Mouse (Mus musculus): ENCODE results near the gene Lap3. TPM values are rescaled to one million over a fixed set of nuclear protein-coding genes. Genes with fewer than 3 reads are reported as not detected.
A peak's percentile ranks its signal among the peaks of the same experiment; 100 is the strongest.

Lap3 gene
- polyA plus RNA-seq, 1 experiment from 2014 or later = 118 TPM

DNA sequence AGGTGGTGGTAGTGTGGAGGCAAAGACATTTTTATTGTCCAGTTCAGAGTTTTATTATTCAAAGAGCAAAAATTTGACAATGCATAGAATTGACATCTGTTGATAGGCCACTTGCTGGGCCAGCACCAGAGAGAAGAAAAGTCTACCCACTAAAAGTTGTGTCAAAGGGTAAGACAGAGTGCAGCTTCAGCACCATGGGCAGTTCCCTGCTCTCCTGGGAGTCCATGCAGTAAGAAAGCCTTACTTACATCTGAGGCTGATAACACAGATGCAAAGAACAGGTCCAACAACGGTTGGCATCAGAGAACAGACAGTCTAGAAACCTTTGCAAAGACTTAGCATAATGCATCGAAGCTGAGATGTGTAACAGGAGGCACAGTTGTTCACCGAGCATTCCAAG lies 36.5 kb downstream of the Lap3 start:
- no peak overlapping the region for H3K4me3 ChIP-seq (replicated peaks)
- WGBS = 89% methylated on average over 3 of the region's 3 CpGs

DNA sequence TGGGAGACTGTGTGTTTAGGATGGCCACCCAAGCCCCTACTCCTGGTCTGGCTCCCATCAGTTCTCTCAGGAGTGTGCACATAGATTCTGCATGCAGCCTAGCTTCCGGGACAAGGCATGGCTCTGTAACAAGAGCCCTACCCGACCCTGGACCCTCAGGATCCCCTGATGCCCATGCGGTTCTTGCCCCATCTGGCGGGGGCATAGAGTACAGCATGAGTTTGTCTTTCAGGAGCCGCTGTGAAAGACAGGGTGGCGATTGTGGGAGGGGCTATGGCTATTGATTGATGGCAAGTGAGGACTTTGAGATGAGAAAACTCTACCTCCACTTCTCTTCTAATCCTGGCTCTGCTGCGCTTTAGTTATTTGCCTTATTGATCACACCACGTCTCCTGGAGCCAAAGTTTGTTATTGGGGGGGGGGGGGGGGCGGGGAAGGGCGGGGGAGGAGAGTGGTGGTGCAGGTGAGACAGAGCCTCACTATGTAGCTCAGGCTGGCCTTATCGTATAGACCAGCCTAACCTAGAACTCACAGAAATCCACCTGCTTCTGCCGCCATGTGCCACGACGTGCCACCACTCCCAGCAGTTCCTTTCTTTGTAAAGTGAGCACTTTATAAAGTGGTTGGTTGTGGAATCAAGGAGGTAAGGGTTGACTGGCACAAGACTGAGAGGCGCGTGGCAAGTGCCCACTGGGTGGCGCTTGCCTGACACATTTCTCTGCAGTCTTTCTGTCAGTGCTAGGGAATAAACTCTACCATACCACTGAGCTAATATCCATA lies 41.3 kb downstream of the Lap3 start:
- H3K27me3 ChIP-seq (replicated peaks) = no peaks in the 10 kb centered on the region
- 9% methylated on average over 17 of the region's 17 CpGs for WGBS
- no peak overlapping the region for H3K4me3 ChIP-seq (replicated peaks)
- H3K9ac ChIP-seq = no peak overlapping the region
- H3K4me1 ChIP-seq (replicated peaks) = peaks cover 6% of the 10 kb centered on the region; the same call in 1 of the 2 replicates
- ATAC-seq = peak; percentile 89
- peaks cover 5% of the 10 kb centered on the region; the same call in 1 of the 2 replicates for H3K36me3 ChIP-seq
- H3K27ac ChIP-seq = no peak overlapping the region
- H3K4me2 ChIP-seq (replicated peaks) = peak overlapping the region; percentile 19; the same call in 1 of the 2 replicates
- no peaks in the 10 kb centered on the region for H3K9me3 ChIP-seq

More for the DNA sequence above, 36.5 kb downstream of the Lap3 start:
- Histone ChIP-seq H3K36me3 (peaks cover 29% of the 10 kb centered on the region), H3K27me3 (replicated peaks) (no peaks in the 10 kb centered on the region), H3K4me1 (replicated peaks) (peaks cover 4% of the 10 kb centered on the region; the same call in 1 of the 2 replicates), H3K9me3 (no peaks in the 10 kb centered on the region), H3K9ac (no peak overlapping the region), H3K27ac (no peak overlapping the region), H3K4me2 (replicated peaks) (no peak overlapping the region)
- ATAC-seq = no peak

DNA sequence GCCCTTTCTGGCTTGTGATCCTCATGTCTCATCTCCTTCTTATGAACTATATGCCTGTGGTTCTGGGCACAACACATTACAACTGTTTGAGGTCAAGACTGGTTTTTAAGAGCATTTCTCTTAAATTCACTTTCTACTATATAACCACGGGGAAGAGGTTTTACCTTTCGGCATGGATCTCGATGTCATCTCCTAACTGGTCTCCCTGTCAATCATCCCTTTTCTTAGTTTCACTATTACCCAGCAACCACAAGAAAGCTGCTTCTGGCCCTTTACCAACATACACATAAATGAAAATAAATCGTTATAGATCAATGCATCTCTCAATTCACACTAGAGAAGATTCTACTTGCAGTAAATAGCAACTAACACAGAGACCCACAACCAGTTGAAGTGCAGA lies 42.0 kb downstream of the Lap3 start:
- no peaks in the 10 kb centered on the region for H3K27me3 ChIP-seq (replicated peaks)
- H3K4me2 ChIP-seq (replicated peaks) = no peak overlapping the region
- peaks cover 6% of the 10 kb centered on the region; the same call in 1 of the 2 replicates for H3K4me1 ChIP-seq (replicated peaks)
- H3K27ac ChIP-seq = no peak overlapping the region
- ATAC-seq = no peak
- 71% methylated on average over 4 of the region's 4 CpGs for WGBS
- peaks cover 5% of the 10 kb centered on the region; the same call in 1 of the 2 replicates for H3K36me3 ChIP-seq
- no peaks in the 10 kb centered on the region for H3K9me3 ChIP-seq
- no peak overlapping the region for H3K4me3 ChIP-seq (replicated peaks)
- H3K9ac ChIP-seq = no peak overlapping the region

DNA sequence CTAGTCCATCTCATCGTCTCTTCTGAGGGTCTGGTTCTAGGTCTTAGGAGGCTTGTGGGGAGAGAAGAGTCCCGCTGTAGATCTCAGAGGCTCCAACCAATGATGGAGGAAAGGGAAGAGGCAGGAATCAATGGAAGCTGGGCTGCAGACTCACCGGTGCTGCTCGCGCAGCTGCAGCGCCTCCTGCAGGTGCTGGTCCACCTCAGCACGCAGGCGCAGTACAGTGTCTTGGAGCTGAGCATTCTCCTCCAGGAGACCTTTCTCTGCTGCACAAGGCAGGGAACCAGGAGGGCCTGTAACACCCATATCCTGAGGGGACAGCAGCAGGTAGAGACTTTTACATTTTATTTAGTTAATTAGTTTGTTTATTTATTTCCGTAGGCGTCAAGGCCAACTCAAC lies 46.3 kb downstream of the Lap3 start:
- Histone ChIP-seq H3K9me3 (no peaks in the 10 kb centered on the region), H3K9ac (no peak overlapping the region), H3K4me1 (replicated peaks) (0 out of 2 replicates have a peak, but pooled peaks cover 3% of the 10 kb centered on the region), H3K36me3 (no peaks in the 10 kb centered on the region), H3K27ac (no peak overlapping the region), H3K4me2 (replicated peaks) (no peak overlapping the region), H3K27me3 (replicated peaks) (no peaks in the 10 kb centered on the region), H3K4me3 (replicated peaks) (no peak overlapping the region)
- ATAC-seq = no peak
- 61% methylated on average over 10 of the region's 10 CpGs for WGBS

DNA sequence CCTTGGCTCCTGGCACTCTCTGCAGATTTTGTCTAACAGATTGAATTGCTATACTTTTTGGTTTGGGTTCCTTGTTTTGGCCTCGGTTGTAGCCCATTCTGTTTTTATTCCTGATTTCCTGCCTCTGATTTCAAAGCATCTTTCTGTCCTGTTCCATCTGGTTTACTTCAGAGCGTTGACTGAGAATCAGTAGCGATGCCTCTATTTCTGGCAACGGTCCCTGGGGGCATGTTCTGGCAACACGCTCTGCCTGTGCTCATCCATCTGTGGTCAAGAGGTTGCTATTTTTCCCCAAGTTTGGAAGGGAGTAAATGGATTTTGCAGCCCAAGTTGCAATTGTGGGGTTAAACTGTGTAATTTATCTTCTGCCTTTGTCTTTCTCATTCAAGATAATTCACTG lies 50.2 kb downstream of the Lap3 start:
- H3K27ac ChIP-seq = no peak overlapping the region
- no peaks in the 10 kb centered on the region for H3K36me3 ChIP-seq
- H3K27me3 ChIP-seq (replicated peaks) = no peaks in the 10 kb centered on the region
- H3K4me1 ChIP-seq (replicated peaks) = no peaks in the 10 kb centered on the region
- ATAC-seq = no peak; the same call in 1 of the 2 replicates
- no peaks in the 10 kb centered on the region for H3K9me3 ChIP-seq
- no peak overlapping the region for H3K4me2 ChIP-seq (replicated peaks)
- no peak overlapping the region for H3K9ac ChIP-seq
- no peak overlapping the region for H3K4me3 ChIP-seq (replicated peaks)
- 49% methylated on average over 5 of the region's 5 CpGs for WGBS

DNA sequence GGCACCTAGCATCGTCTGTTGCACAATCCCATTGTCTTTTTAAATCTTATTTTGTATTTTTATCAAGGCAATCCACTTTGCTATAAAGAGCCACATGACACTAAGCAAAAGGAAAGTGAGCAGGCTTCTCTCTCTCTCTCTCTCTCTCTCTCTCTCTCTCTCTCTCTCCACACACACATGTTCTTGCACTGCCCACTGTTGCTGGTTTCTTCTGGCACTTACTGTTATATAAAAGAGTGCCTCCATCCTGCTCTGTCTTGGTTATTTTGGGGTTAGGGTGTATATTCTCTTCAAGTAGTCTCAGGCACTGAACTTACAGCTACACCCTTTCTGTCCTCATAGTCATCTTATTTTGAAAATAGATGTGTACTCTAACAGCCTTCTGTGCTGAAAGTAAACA lies 56.4 kb downstream of the Lap3 start:
- peak; percentile 61; the same call in 1 of the 2 replicates for ATAC-seq

More for the DNA sequence above, 56.4 kb downstream of the Lap3 start:
- Histone ChIP-seq H3K9me3 (no peaks in the 10 kb centered on the region), H3K4me2 (replicated peaks) (no peak overlapping the region), H3K27ac (no peak overlapping the region), H3K9ac (no peak overlapping the region), H3K4me1 (replicated peaks) (no peaks in the 10 kb centered on the region), H3K27me3 (replicated peaks) (no peaks in the 10 kb centered on the region), H3K4me3 (replicated peaks) (no peak overlapping the region), H3K36me3 (no peaks in the 10 kb centered on the region)
- 65% methylated on average over 1 of the region's 1 CpGs for WGBS

Other genes with a start within 250 kb of the Lap3 start
- 259 and 272 TPM in 2 replicates for gene Qdpr, start 43.1 kb upstream of the Lap3 start, polyA plus RNA-seq (2015; fragmentation: Nextera tagmentation; extraction: Ambion mirVana)
- gene Clrn2, start 39.6 kb upstream of the Lap3 start, polyA plus RNA-seq (2015; fragmentation: Nextera tagmentation; extraction: Ambion mirVana) = not detected in 2 replicates
- gene Med28, start 26.9 kb downstream of the Lap3 start, polyA plus RNA-seq (2015; fragmentation: Nextera tagmentation; extraction: Ambion mirVana) = 228 and 249 TPM in 2 replicates
- gene Fam184b, start 146.2 kb downstream of the Lap3 start, polyA plus RNA-seq (2015; fragmentation: Nextera tagmentation; extraction: Ambion mirVana) = 2.9 and 3.3 TPM in 2 replicates
- 43.1 and 49.9 TPM in 2 replicates for gene Ncapg, start 176.5 kb downstream of the Lap3 start, polyA plus RNA-seq (2015; fragmentation: Nextera tagmentation; extraction: Ambion mirVana)